Mouse (Mus musculus) limb, embryonic 10.5 days (tissue): ENCODE data around the gene Dhx40. TPM values are rescaled to one million over a fixed set of nuclear protein-coding genes. Genes with fewer than 3 reads are reported as not detected.
"Not testable (repeated sequence)": the region's sequence is repeated elsewhere in the genome, so short reads cannot be mapped to it uniquely, and the experiment has no call there.

Experiments used
- DNase-seq: peaks from one replicate; pipeline ENCODE4 v3.0.0-alpha.2; 2017; ENCODE audit warnings: low spot score
- H3K27ac ChIP-seq: fragments of 300-500 bp; sonication (generic); 2 replicates; pipeline ENCODE4 v1.5.1; 2016; ENCODE audit warnings: mild to moderate bottlenecking
- H3K27me3 ChIP-seq: fragments of 300-500 bp; sonication (generic); 2 replicates; pipeline ENCODE4 v1.6.1; 2016; ENCODE audit warnings: low read depth, mild to moderate bottlenecking; ENCODE audit not compliant: poor library complexity, severe bottlenecking
- H3K36me3 ChIP-seq: fragments of 300-500 bp; sonication (generic); 2 replicates; pipeline ENCODE4 v1.6.1; 2016; ENCODE audit warnings: mild to moderate bottlenecking, moderate library complexity
- H3K4me1 ChIP-seq: fragments of 300-500 bp; sonication (generic); 2 replicates; pipeline ENCODE4 v1.6.1; 2016
- H3K4me3 ChIP-seq: fragments of 300-500 bp; sonication (generic); 2 replicates; pipeline ENCODE4 v1.5.1; 2016; ENCODE audit warnings: mild to moderate bottlenecking, moderate library complexity
- H3K9me3 ChIP-seq: fragments of 300-500 bp; sonication (generic); replicated peaks from 2 replicates; pipeline ENCODE4 v1.6.1; 2016; ENCODE audit warnings: mild to moderate bottlenecking
- WGBS: fragments of 180-500 bp; shearing (Covaris S2); methylation state at CpG from one replicate; pipeline ENCODE4 v1.1.7; 2016; 5-methylcytosine and 5-hydroxymethylcytosine counted together
- polyA plus RNA-seq: library from polyadenylated mRNA; unstranded; fragments of >200 nt; fragmentation: Nextera tagmentation; extraction: Ambion mirVana; gene quantifications from 2 replicates; pipeline ENCODE4 v1.2.1, GENCODE M21; 2016

Gene Dhx40
- polyA plus RNA-seq, 1 experiment from 2014 or later: 36.1 TPM

DNA sequence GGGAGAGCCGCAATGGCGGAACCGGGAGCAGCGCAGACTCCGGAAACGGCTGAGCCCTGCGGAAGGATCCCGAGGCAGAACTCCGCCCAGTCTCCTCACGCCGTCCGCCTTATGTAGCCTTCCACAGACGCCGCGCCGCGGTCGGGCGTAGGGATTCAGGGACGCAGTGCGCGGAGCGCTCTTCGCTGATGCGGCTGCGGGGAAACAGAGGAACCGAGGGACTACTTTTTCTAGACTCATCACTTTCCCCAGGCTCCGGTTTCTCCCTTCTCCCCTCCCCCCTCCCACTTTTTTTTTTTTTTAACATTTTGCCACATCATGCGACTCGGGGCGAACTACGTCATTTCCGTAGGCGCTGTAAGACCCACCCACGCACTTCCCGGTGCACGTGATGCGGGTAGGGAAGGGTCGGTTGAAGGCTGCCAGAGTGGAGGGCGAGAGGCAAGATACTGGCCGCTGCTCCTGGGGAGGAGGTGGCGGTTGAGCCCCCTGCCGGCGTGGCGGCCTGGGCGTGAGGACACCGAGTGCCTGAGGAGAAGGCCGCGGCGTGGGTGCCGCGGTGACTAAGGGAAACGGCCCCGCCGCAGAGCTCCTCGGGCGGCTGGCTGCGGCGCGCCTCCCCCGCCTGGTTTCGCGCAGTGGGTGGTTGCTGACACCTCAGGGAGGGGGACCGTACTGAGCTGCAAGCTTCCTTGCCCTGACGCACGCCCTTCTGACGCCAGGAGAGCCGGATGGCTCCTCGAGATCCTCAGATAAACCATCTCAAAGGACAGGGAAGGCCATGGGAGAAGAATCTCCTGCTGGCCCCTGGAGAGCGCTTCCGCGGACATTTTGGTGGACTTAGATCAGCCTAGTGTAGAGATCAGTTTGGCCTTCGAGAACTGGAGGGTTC lies 49.8 kb downstream of the Dhx40 start, which contains the start of gene Cltc:
Gene Cltc (minus strand): TSS at position 86 of the 892 bp plus-strand sequence.
- Histone ChIP-seq H3K27me3 (no peaks in the 10 kb centered on the region), H3K4me3 (peak within 1 kb of the TSS; percentile 99), H3K4me1 (peaks cover 21% of the 10 kb centered on the region), H3K27ac (peak within 1 kb of the TSS; percentile 95), H3K9me3 (no peaks in the 10 kb centered on the region), H3K36me3 (peaks cover 13% of the 10 kb centered on the region)
- peak; percentile 98 for DNase-seq
- under 1% methylated on average over 73 of the region's 73 CpGs for WGBS

DNA sequence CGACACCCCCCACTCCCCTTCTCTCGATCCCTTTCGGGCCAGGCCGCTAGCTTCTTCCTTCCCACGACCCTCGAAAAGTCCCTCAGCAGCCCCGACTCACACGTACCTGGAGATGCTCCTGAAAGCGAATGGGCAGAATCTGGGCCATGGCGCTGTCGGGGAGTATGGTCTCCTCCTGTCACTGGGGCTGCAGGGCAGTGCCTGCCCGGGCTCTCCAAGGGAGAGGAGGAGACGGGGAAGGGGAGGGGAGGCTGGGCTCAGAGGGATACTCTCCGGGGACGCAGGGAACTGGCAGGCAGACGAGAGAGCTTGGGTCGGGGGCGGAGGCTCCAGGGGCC lies 50.4 kb downstream of the Dhx40 start:
- peak overlapping the region; percentile 95 for H3K27ac ChIP-seq
- WGBS: under 1% methylated on average over 18 of the region's 18 CpGs
- peak overlapping the region; percentile 99 for H3K4me3 ChIP-seq
- DNase-seq: no peak
- H3K4me1 ChIP-seq: peaks cover 21% of the 10 kb centered on the region
- no peaks in the 10 kb centered on the region for H3K27me3 ChIP-seq
- peaks cover 17% of the 10 kb centered on the region for H3K36me3 ChIP-seq
- H3K9me3 ChIP-seq: no peaks in the 10 kb centered on the region

DNA sequence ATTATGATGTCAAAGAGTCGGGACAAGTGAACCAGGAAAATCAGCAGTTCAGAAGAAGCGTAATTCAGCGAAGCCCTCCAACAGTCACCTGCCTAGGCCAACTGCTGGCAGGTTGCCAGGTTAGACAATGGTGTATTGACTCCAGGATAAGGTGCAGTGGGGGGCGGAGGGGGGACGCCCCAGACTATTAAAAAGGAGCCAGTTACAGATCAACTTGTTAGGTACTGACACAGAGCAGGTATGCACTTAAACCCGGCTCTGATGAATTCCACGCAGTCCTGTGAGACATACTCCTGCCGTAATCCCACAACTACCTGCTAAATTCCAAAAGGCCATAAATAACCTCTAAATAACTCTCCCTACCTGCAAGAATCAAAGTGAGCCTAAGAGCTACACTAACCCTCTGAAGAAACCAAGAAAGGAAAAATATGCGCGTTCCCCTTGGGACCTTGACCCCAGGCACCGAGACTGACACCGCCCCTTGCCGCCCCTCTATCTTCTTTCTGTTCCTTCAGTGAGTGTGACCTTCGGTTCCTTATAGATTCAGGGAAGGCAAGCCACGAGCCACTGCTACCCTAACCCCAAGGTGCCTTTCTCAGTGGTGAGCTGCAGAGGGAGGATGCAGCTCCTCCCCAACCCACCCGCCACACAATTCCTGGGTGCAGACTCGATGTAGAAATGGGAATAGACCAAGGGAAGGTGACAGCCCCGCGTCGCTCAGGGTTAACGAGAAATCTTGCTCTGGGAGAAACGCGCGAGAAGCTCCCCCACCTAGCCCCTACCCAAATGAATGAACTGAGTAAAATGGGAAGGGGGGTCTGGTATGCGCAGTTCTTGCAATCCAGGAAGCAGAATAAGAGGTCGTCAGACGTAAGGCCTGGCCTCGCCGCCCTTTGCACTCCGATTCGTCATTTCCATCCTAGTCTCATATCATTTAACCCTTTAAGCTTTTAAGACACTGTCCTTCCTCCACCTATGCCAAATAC lies 51.1 kb downstream of the Dhx40 start:
- Histone ChIP-seq H3K4me1 (peaks cover 21% of the 10 kb centered on the region), H3K27me3 (no peaks in the 10 kb centered on the region), H3K4me3 (peak overlapping the region; percentile 99), H3K36me3 (peaks cover 19% of the 10 kb centered on the region), H3K9me3 (no peaks in the 10 kb centered on the region), H3K27ac (peak overlapping the region; percentile 95)
- peak; percentile 32 for DNase-seq
- 5% methylated on average over 31 of the region's 31 CpGs for WGBS

DNA sequence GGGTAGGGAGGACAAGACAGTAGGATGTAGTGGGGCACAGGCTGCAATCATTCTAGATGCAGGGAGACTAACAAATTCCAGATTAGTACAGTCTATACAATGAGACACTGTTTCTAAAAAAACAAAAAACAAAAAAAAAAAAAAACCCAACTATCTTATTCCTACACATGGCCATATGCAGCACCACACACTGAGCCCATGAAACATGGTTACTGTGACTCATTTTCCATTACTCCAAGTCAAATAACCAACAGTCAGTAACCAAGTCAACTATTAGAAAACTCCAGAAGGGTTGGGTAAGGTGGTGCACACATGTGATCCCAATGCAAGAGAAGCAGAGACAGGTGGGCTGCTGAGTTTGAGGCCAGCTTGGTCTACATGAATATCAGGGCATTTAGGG lies 55.1 kb downstream of the Dhx40 start:
- H3K36me3 ChIP-seq: peaks cover 27% of the 10 kb centered on the region
- no peak overlapping the region for H3K4me3 ChIP-seq
- H3K9me3 ChIP-seq: no peaks in the 10 kb centered on the region
- peaks cover 14% of the 10 kb centered on the region for H3K4me1 ChIP-seq
- no peak overlapping the region for H3K27ac ChIP-seq
- no peaks in the 10 kb centered on the region for H3K27me3 ChIP-seq
- DNase-seq: no peak

DNA sequence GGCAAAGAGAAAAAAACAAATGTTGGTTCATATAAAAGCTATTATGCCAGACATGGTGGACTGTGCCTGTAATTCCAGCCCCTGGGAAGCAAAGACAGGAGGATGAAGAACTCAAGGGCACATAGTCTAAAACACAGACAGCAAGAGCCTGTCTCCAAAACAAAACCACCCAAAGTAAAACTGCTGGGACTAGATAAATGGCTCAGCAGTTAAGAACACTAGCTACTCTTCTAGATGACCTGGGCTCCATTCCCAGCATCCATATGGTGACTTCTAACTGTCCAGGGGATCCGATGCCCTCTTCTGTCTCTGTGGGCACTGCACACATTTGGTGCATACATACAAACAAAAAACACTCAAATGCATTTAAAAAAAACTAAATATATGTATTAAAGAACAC lies 56.5 kb downstream of the Dhx40 start:
- DNase-seq: no peak
- no peaks in the 10 kb centered on the region for H3K27me3 ChIP-seq
- H3K4me3 ChIP-seq: no peak overlapping the region
- no peak overlapping the region for H3K27ac ChIP-seq
- H3K4me1 ChIP-seq: peaks cover 8% of the 10 kb centered on the region
- no peaks in the 10 kb centered on the region for H3K9me3 ChIP-seq
- peaks cover 27% of the 10 kb centered on the region for H3K36me3 ChIP-seq
- 91% methylated on average over 1 of the region's 1 CpGs for WGBS

DNA sequence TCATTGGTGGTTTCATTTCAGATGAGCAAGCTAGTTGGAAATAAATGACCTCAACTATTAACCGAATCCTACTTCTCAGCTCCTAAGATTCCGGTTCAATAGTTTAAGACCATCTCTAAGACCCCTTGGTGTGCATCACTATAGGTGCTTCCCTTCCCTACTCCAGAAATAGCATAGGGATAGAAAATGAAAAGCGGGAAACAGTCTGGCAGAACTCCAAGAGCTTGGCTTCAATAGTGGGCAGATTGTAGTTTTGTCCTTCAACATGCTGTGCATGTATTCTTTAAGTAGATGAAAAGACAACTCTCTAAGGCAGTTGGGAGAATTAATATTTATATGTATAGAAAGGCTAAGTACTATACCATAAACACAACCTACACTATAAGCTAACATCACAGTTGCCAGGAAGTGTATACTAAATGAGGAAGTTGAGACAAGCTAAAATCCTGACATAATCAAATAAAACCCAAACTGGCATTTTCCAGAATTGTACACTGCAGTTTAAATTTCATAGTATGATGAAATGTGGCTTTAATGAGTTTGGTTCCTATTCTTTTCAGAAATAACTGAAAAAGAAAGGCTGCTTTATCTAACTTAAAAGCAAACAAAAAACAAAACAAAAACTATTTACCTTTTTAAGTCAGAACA lies 57.6 kb downstream of the Dhx40 start:
- Histone ChIP-seq H3K27me3 (no peaks in the 10 kb centered on the region), H3K27ac (no peak overlapping the region), H3K36me3 (peaks cover 27% of the 10 kb centered on the region), H3K9me3 (no peaks in the 10 kb centered on the region), H3K4me1 (no peaks in the 10 kb centered on the region), H3K4me3 (no peak overlapping the region)
- no peak for DNase-seq
- WGBS: 96% methylated on average over 3 of the region's 3 CpGs

DNA sequence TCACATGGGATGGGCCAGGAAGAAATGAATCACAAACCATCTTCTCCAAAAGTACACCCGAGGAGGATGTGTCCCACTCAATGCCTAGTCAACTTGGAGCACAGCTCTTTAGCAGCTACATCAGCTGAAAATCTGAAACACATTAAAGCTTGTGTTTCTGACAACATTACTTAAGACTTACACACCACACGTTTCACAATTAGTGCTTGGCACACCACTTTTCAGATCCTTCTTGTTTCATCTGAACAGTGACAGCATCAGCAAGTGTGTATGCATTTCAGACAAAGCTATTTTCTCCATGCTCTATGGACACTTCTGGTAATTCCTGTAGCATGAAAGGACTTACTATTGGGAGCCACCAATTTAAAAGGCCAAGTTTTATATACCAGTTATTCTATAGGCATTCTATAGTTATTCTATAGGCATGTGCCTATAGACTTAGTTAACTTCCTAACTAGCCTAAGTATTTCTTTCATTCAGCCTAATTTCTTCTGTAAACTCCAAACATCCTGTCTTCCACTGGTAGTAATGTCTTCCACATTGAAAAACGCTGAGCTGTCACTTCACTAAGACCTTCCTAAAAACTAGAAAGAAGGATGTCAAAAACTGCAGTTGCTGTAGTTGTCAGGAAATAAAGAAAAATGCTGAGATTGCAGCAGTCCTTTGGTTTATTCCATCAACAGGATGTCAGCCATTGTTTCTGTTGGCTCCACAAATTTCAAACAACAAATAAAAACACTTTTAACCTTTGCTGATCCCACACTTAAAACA lies 61.7 kb downstream of the Dhx40 start:
- H3K27ac ChIP-seq: no peak overlapping the region
- no peaks in the 10 kb centered on the region for H3K27me3 ChIP-seq
- H3K4me3 ChIP-seq: no peak overlapping the region
- 79% methylated on average over 3 of the region's 3 CpGs for WGBS
- H3K4me1 ChIP-seq: no peaks in the 10 kb centered on the region
- peaks cover 10% of the 10 kb centered on the region for H3K36me3 ChIP-seq
- DNase-seq: no peak
- H3K9me3 ChIP-seq: no peaks in the 10 kb centered on the region

DNA sequence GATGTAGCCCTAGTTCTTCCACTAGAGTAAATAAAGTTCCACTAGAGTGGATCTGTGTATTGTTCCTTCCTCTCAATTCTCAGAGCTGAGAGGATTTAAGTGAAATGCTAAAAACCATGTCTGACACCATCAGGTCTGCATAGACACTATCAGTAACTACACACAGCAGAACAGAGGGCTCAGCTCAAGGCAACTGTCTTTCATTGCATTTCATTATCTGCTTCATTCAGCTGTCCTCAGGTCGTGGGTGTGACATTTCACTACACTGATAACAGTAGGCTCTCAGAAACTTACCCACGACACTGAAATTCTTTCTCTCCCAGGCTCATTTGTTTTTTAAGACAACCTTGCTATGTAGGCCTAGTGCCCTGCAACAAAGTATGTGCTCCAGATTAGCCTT lies 64.9 kb downstream of the Dhx40 start:
- 78% methylated on average over 2 of the region's 2 CpGs for WGBS
- H3K4me3 ChIP-seq: no peak overlapping the region
- peaks cover 8% of the 10 kb centered on the region for H3K36me3 ChIP-seq
- DNase-seq: no peak
- no peaks in the 10 kb centered on the region for H3K9me3 ChIP-seq
- no peaks in the 10 kb centered on the region for H3K4me1 ChIP-seq
- no peak overlapping the region for H3K27ac ChIP-seq
- no peaks in the 10 kb centered on the region for H3K27me3 ChIP-seq

DNA sequence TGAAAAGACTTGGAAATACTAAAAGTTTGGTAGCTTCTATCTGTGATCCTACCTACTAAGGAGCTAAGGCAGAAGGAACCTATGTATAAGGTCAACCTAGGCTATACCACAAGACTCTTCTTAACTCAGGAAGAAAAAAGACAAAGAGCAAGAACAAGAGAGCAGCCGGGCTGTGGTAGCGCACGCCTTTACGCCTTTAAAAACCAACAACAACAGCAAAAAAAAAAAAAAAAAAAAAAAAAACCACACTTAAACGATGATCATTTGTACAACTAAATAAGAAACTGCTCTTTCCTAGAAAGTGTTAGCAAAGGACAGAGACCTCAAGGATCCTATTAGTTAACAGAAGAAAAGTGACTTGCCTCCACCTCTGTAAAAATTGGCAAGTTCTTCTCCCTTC lies 66.0 kb downstream of the Dhx40 start:
- WGBS: 98% methylated on average over 5 of the region's 5 CpGs
- Histone ChIP-seq H3K4me1 (no peaks in the 10 kb centered on the region), H3K36me3 (peaks cover 9% of the 10 kb centered on the region), H3K27ac (no peak overlapping the region), H3K9me3 (no peaks in the 10 kb centered on the region), H3K27me3 (no peaks in the 10 kb centered on the region), H3K4me3 (no peak overlapping the region)
- no peak for DNase-seq

DNA sequence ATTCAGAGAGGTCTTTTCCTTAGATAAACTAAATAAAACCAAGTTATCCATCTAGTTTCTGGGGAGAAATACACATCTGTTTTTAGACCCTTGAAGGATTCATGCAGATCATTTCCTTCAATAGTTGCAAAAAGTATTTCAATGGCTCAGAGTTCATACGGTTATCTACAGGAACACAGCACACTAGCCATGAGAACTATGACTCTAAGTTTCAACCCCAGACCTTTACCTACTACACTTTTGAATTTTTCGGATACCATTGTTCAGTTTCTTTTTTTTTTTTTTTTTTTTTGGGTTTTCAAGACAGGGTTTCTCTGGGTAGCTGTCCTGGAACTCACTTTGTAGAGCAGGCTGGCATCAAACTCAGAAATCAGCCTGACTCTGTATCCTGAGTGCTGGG lies 68.1 kb downstream of the Dhx40 start:
- Histone ChIP-seq H3K4me3 (no peak overlapping the region), H3K27ac (no peak overlapping the region), H3K27me3 (no peaks in the 10 kb centered on the region), H3K9me3 (no peaks in the 10 kb centered on the region), H3K36me3 (peaks cover 22% of the 10 kb centered on the region), H3K4me1 (no peaks in the 10 kb centered on the region)
- no peak for DNase-seq
- 97% methylated on average over 2 of the region's 2 CpGs for WGBS

DNA sequence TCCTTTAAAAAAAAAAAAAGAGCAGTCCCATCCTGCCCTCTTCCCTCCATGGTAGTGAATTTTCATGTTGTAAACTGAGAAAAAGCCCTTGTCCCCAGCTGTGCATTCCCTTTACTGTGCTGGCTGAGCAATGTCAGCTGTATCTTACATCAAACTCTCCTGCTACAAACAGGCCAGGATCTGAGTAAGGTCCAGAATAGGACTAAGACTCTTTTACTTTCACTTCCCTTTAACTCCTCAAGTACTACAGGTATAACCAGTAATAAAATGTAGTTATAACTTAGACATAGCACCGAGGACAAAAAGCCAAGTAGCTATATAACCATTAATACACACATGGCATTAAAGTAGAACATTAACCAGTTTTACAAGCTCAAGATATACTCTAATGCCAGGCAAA lies 68.6 kb downstream of the Dhx40 start:
- Histone ChIP-seq H3K27ac (no peak overlapping the region), H3K4me1 (no peaks in the 10 kb centered on the region), H3K9me3 (no peaks in the 10 kb centered on the region), H3K36me3 (peaks cover 28% of the 10 kb centered on the region), H3K4me3 (no peak overlapping the region), H3K27me3 (no peaks in the 10 kb centered on the region)
- 93% methylated on average over 1 of the region's 1 CpGs for WGBS
- no peak for DNase-seq

DNA sequence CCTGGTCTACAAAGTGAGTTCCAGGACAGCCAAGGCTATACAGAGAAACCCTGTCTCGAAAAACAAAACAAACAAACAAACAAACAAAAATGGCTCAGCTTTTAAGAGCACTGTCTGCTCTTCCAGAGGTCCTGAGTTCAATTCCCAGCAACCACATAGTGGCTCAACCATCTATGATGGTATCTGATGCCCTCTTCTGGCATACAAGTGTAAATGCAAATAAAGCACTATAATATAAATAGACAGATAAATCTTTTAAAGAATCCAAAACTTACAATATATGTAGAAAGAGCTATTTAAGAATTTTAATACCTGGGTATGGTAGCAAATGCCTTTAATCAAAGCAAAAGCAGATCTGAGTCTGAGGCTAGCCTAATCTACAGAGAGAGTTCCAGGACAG lies 69.2 kb downstream of the Dhx40 start:
- not testable (repeated sequence) for H3K27ac ChIP-seq, DNase-seq, H3K9me3 ChIP-seq, H3K27me3 ChIP-seq, H3K4me3 ChIP-seq, H3K4me1 ChIP-seq
- H3K36me3 ChIP-seq: peaks cover 34% of the 10 kb centered on the region
- 93% methylated on average over 1 of the region's 1 CpGs for WGBS
